Mouse (Mus musculus): ENCODE measurements at regions not wholly inside any gene's neighbourhood (a gene's known extent, or its start where the extent isn't known, plus 50 kb on each side); places are given as distances from the start of the nearest gene placed in this dataset.

DNA sequence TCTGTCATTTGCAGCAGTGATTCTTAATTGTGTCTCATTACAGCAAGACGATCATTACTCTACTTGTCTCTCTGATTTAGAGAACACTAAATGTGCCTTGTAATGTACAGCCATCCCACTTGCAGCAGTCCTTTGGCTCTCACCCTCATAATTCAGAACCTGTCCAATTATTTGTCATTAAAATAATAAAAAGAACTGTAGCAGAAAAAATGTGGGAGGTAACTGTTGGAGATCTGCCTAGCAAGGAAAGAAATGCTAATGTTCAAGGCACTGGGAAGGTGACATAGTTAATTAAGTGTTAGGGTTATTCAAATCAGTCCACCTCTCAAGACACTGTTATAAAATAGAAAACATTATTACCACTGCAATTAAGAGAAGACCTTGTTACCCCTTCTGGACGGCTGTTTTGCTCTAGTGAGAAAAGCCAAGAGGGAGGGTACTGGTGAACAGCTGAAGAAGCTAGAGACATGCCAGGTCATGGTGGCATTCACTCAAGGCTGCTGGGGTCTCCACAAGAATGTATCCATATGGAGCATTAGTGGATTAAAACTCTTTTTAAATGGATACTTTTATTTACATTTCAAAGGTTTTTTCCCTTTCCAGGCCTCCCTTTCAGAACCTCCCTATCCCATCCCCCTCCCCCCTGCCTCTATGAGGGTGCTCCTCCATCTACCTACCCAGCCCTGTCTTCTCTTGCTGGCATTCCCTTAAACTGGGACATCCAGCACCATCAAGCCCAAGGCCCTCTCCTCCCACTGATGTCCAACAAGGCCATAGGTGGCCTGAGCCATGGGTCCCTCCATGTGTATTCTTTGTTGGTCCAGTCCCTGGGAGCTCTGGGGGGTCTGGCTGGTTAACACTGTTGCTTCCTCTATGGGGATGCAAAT, 69.4 kb downstream of the Gm11487 start:
- 14% methylated on average over 2 of the region's 2 CpGs for WGBS
- Histone ChIP-seq H3K36me3 (ENCODE audit: control insufficient read depth, insufficient read depth) (no peaks in the 10 kb centered on the region), H3K9me3 (ENCODE audit: control insufficient read depth, low read length) (no peaks in the 10 kb centered on the region), H3K27ac (ENCODE audit: low read length) (no peak overlapping the region), H3K4me1 (replicated peaks; ENCODE audit: control insufficient read depth, insufficient read depth, low read length) (no peaks in the 10 kb centered on the region), H3K4me3 (replicated peaks; ENCODE audit: low read length) (no peak overlapping the region), H3K9ac (replicated peaks; ENCODE audit: low read depth, low read length) (no peak overlapping the region), H3K4me2 (ENCODE audit: low read length) (no peak overlapping the region), H3K27me3 (replicated peaks; ENCODE audit: control insufficient read depth, insufficient read depth, low read length) (no peaks in the 10 kb centered on the region)
- ATAC-seq = peak; percentile 90
